Comparison of ENCODE assay signal across 19 mouse cellular contexts in the genomic region with DNA sequence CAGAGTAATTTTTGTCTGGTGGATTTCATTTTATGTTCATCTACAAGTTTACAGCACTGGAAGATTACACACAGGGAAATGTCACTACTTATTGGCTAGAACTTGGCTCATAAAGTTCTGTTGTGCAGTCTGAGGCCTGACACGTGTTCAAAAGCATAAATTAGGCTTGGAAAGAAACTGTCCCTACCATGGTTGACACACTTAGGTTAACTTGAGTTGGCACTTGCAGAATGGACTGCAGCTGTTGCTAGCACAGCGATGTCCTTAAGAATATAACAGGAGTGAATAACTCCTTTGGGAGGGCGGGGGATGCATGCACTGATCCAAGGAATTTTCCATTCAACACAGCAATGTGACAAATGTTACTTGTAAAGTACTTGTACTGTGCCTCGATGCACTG. TPM values are rescaled to one million over a fixed set of nuclear protein-coding genes. Genes with fewer than 3 reads are reported as not detected.
DNase-seq lines count a peak whose midpoint lies in the region; ATAC-seq and TF ChIP-seq lines count a peak whose summit lies in the region.
"Had no signal": no experiment of that assay in that cellular context is flagged by ENCODE, and none has a peak within 500 bp of the region (broad histone marks: within the 10 kb centered on the region; RNA-seq: fewer than 3 reads in every experiment).

No protein-coding gene starts in this region.

- DNase-seq in forebrain, postnatal 0 days: no peak
- DNase-seq in kidney, adult 8-10 months: no peak
- DNase-seq in lung, postnatal 10 days: peak; percentile 4
- no peak for DNase-seq in lung, adult 18-20 months
- no peak for DNase-seq in heart, adult 18-20 months
- DNase-seq: adrenal gland, postnatal 25 days; cerebellum, adult 9-11 months; layer of hippocampus, adult 9-11 months; left cerebral cortex, postnatal 4 days; right cerebral cortex, postnatal 25 days had no signal

- H3K27me3 ChIP-seq in forebrain, embryonic 13.5 days: peaks cover 3% of the 10 kb centered on the region; the same call in 1 of the 2 replicates
- H3K27me3 ChIP-seq in forebrain, postnatal 0 days (ENCODE audit: insufficient read depth, low read length): no peaks in the 10 kb centered on the region
- H3K27me3 ChIP-seq in kidney, embryonic 16.5 days (ENCODE audit: insufficient read depth, low read length): no peaks in the 10 kb centered on the region
- H3K27me3 ChIP-seq: hindbrain, embryonic 15.5 days had no signal

- H3K36me3 ChIP-seq in forebrain, embryonic 13.5 days (ENCODE audit: poor library complexity, severe bottlenecking): no peaks in the 10 kb centered on the region
- no peaks in the 10 kb centered on the region for H3K36me3 ChIP-seq in forebrain, postnatal 0 days (ENCODE audit: insufficient read depth)
- no peaks in the 10 kb centered on the region for H3K36me3 ChIP-seq in kidney, embryonic 16.5 days (ENCODE audit: insufficient read depth, low read length)
- H3K36me3 ChIP-seq: forebrain, embryonic 10.5 days; hindbrain, embryonic 15.5 days; midbrain, embryonic 10.5 days had no signal

- 78% methylated on average over 4 of the region's 4 CpGs for WGBS in forebrain, embryonic 13.5 days
- WGBS in forebrain, postnatal 0 days: 48% methylated on average over 4 of the region's 4 CpGs
- 41% methylated on average over 4 of the region's 4 CpGs for WGBS in kidney, embryonic 16.5 days

- no peak overlapping the region for H3K9ac ChIP-seq in forebrain, embryonic 13.5 days
- H3K9ac ChIP-seq in forebrain, postnatal 0 days: no peak overlapping the region
- no peak overlapping the region for H3K9ac ChIP-seq in kidney, embryonic 16.5 days (replicated peaks; ENCODE audit: low read length)
- H3K9ac ChIP-seq: hindbrain, embryonic 15.5 days had no signal

- H3K4me2 ChIP-seq in forebrain, embryonic 13.5 days: no peak overlapping the region
- no peak overlapping the region for H3K4me2 ChIP-seq in forebrain, postnatal 0 days (ENCODE audit: low read depth)
- no peak overlapping the region for H3K4me2 ChIP-seq in kidney, embryonic 16.5 days (replicated peaks; ENCODE audit: low read depth, low read length)
- H3K4me2 ChIP-seq: heart, embryonic 11.5 days; hindbrain, embryonic 15.5 days had no signal

- no peaks in the 10 kb centered on the region for H3K9me3 ChIP-seq in forebrain, embryonic 13.5 days (replicated peaks)
- H3K9me3 ChIP-seq in forebrain, postnatal 0 days (ENCODE audit: low read length): no peaks in the 10 kb centered on the region
- H3K9me3 ChIP-seq in kidney, embryonic 16.5 days (ENCODE audit: low read length): no peaks in the 10 kb centered on the region
- H3K9me3 ChIP-seq: forebrain, embryonic 10.5 days; hindbrain, embryonic 15.5 days; midbrain, embryonic 10.5 days had no signal

- no peak overlapping the region for H3K27ac ChIP-seq in forebrain, embryonic 13.5 days
- no peak overlapping the region for H3K27ac ChIP-seq in forebrain, postnatal 0 days (ENCODE audit: low read depth, low read length)
- no peak overlapping the region for H3K27ac ChIP-seq in kidney, embryonic 16.5 days (ENCODE audit: low read length)
- H3K27ac ChIP-seq: forebrain, embryonic 10.5 days; hindbrain, embryonic 15.5 days; midbrain, embryonic 10.5 days had no signal

- no peaks in the 10 kb centered on the region for H3K4me1 ChIP-seq in forebrain, embryonic 13.5 days
- no peaks in the 10 kb centered on the region for H3K4me1 ChIP-seq in forebrain, postnatal 0 days (ENCODE audit: insufficient read depth)
- no peaks in the 10 kb centered on the region for H3K4me1 ChIP-seq in kidney, embryonic 16.5 days (ENCODE audit: insufficient read depth, low read length)
- H3K4me1 ChIP-seq: forebrain, embryonic 10.5 days; hindbrain, embryonic 15.5 days; midbrain, embryonic 10.5 days had no signal

- ATAC-seq in forebrain, embryonic 13.5 days: peak; percentile 53; the same call in 1 of the 2 replicates
- ATAC-seq in forebrain, postnatal 0 days: no peak
- ATAC-seq in kidney, embryonic 16.5 days (ENCODE audit: low FRiP score, low TSS enrichment): peak; percentile 42; the same call in 1 of the 2 replicates
- ATAC-seq in granulocyte monocyte progenitor cell, adult 5-6 weeks (replicated peaks; ENCODE audit: poor library complexity, severe bottlenecking): no peak
- ATAC-seq: lung, postnatal 0 days; midbrain, embryonic 16.5 days had no signal

- no peak for TF ChIP-seq CTCF in forebrain, postnatal 0 days (IDR thresholded peaks at IDR 0.05; ENCODE audit: low read depth)

- H3K4me3 ChIP-seq in forebrain, embryonic 13.5 days: no peak overlapping the region
- H3K4me3 ChIP-seq in forebrain, postnatal 0 days (ENCODE audit: low read depth, low read length): no peak overlapping the region
- H3K4me3 ChIP-seq in kidney, embryonic 16.5 days (ENCODE audit: low read length): no peak overlapping the region
- H3K4me3 ChIP-seq: forebrain, embryonic 10.5 days; hindbrain, embryonic 15.5 days; midbrain, embryonic 10.5 days had no signal

RNA-seq across cellular contexts. Expression of gene Plekhm3, which starts 53.2 kb away (rescaled TPM):
- 7.5 and 9.4 TPM in 2 replicates for polyA plus RNA-seq in forebrain, embryonic 13.5 days (2015; fragmentation: Nextera tagmentation; extraction: Ambion mirVana)
- total RNA-seq in forebrain, postnatal 0 days (2014; rRNA removed): 9.9 and 13.2 TPM in 2 replicates
- 2.5 and 5.3 TPM in 2 replicates for polyA plus RNA-seq in forebrain, postnatal 0 days (2015; fragmentation: Nextera tagmentation; extraction: Ambion mirVana)
- polyA plus RNA-seq in kidney, embryonic 16.5 days (2015; fragmentation: Nextera tagmentation; extraction: Ambion mirVana): 5.0 and 9.1 TPM in 2 replicates
- 12.5 and 13.5 TPM in 2 replicates for total RNA-seq in granulocyte monocyte progenitor cell, adult 5-6 weeks (2014; fragmentation: Nextera tagmentation)
- 5.4 and 8.5 TPM in 2 replicates for total RNA-seq in granulocyte monocyte progenitor cell, adult 5-6 weeks (2017)
- total RNA-seq in heart, adult 18-20 months (2021): 1 to 10 TPM; 6.6 to 7.1 TPM

Comparison
In these comparisons a context has a peak if more than half of its experiments do, and no peak if none do; other contexts are left out.
1. ATAC-seq: peak in forebrain, embryonic 13.5 days (single experiment) and kidney, embryonic 16.5 days (single experiment); none in forebrain, postnatal 0 days (single experiment) and granulocyte monocyte progenitor cell, adult 5-6 weeks (single experiment).